Mouse (Mus musculus): Measurements from ENCODE around the gene Zc3h12c.

Gene Zc3h12c

DNA sequence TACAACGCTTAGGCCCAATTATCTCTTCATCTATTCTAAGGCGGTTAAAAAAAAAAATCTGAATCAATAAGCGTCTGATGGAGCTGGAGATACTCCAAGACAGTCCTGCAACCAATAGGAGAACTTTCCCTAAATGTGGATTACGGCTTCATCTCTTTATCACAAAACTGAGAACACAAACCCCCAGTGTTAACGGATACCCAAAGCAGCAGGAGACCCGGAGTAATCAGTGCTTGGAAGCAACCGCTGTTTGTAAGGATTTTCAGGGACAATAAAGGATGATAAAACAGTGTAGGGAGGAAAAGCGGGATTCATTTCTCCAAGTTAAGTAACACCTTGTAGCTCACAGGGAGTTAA, 888 bp downstream of the Zc3h12c start:
- no peak for DNase-seq (ENCODE audit: extremely low read depth, insufficient read length, low spot score)

DNA sequence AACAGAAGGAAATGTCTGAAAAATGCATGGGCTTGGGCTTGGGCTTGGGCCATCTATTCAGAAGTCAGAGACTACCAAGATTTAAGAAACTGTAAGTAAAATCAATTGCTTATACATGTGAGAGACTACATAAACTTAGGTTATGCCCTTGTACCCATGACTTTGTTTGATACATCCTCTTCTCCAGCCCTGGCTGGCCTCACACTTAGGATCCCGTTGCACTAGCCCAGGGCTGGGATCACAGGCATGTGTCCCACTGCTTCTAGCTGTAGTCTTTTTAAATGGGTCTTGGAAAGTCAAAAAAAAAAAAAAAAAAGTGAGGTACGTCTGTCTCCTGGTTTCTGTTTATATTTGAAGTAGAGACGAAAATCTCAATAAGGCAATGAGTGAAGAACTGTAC, 1.3 kb downstream of the Zc3h12c start:
- peak; percentile 19 for DNase-seq (ENCODE audit: extremely low read depth, insufficient read length, low spot score)

DNA sequence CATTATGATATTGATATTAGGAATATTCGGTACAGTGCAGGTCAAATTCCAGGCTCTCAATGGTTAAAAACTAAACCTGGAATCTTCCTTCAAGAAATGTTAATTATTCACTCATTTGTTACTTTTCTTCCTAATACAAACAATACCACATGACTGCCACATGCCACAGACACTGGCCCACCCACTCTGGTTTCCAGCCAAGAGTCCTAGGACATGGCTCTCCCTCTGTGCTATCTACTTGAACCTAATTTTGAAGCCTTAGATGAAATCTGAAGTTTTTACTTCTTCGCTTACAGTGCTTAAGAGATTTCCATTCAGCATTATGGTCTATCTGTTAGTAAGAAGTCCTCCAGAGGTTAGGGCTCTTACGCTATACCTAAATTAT, 2.7 kb downstream of the Zc3h12c start:
- DNase-seq (ENCODE audit: extremely low read depth, insufficient read length, low spot score) = no peak

DNA sequence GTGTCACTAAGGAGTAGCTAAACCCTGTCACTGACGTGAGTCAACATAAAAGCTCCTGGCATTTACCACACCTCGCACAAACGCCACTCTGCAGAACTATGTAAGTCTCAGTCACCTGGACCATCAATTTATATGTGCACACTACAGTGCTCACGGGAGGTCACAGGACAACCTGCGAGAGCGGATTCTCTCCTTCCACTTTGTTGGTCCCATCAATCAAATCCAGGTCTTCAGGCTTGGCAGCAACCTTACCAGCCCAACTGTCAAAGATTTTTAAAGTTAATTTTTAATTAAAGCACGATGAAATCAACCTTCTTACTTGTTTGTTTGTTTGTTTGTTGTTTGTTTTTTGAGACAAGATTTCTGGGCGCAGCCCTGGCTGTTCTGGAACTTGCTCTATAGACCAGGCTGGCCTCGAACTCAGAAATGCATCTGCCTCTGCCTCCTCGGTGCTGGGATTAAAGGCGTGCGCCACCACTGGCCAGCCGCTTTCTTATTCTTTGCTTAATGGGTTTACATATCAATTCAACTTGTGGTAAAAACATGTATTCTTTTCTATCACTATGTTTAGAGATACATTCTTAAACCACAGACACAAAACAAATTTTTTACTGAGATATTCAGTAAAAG, 3.2 kb downstream of the Zc3h12c start:
- peak; percentile 10 for DNase-seq (ENCODE audit: extremely low read depth, insufficient read length, low spot score)

DNA sequence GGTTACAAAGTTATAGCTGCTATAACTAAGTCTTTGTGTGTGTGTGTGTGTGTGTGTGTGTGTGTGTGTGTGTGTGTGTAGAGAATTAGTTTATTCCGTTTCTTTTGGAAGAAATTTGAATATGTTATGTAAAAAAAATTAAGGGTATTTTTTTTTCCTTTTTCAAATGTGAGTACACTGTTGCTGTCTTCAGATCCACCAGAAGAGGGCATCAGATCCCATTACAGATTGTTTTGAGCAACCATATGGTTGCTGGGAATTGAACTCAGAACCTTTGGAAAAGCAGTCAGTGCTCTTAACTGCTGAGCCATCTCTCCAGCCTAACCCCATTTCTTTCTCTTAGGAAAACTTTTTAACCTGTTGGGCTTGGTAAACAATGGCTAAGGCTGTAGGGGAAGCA, 7.9 kb downstream of the Zc3h12c start:
- DNase-seq (ENCODE audit: extremely low read depth, insufficient read length, low spot score) = no peak

DNA sequence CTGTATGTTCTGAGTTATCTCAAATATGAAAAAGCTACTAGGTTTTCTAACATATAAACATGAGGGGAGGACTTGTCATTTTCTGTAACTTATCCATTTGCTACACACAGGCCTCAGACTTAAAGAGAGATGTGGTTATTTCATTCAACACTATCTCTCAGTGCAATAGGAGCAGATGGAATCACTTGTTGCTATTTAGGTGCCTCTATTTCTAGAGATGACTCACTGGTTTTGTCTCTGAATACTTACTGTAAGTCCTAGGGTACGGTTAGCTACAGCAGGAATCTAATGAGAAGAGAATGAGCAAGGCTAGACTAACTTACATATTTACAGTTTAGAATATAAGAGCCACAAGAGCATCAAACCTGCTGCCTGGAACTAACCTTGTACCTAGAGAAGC, 9.8 kb downstream of the Zc3h12c start:
- DNase-seq (ENCODE audit: extremely low read depth, insufficient read length, low spot score) = no peak

DNA sequence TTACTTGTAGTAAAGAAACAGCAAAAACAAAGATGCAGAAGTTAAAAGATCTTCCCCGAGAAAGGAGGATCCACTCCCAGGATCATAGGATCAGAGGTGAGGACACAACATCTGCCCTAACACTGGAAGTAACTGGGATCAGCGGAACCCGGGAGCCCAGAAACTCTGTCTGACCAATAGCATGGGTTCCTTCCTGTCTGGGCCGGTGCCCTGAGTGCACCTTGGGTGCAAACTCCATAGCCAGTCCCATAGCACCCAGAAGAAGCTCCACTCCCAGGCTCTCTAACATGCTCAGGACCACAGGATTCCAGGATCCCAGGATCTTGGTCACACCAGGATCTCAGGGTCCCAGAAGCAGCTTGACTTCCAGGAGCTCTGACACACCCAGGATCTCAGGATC, 13.0 kb downstream of the Zc3h12c start:
- DNase-seq (ENCODE audit: extremely low read depth, insufficient read length, low spot score) = no peak

DNA sequence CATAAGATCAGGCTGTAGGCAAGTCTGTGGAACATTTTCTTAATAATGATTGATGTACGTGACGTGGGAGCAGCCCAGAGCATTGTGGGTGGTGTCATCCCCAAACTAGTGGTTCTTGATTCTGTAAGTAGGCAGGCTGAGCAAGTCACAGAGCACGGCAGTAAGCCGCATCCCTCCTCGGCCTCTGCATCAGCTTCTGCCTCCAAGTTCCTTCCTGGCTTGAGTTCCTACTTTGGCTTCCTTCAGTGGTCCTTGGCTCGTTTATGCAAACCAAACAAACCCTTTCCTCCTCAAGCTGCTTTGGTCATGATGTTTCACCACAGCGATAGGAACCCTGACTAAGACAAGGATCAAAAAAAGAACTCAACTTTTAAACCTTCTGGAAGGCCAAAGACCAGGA, 14.1 kb downstream of the Zc3h12c start:
- DNase-seq (ENCODE audit: extremely low read depth, insufficient read length, low spot score) = no peak

DNA sequence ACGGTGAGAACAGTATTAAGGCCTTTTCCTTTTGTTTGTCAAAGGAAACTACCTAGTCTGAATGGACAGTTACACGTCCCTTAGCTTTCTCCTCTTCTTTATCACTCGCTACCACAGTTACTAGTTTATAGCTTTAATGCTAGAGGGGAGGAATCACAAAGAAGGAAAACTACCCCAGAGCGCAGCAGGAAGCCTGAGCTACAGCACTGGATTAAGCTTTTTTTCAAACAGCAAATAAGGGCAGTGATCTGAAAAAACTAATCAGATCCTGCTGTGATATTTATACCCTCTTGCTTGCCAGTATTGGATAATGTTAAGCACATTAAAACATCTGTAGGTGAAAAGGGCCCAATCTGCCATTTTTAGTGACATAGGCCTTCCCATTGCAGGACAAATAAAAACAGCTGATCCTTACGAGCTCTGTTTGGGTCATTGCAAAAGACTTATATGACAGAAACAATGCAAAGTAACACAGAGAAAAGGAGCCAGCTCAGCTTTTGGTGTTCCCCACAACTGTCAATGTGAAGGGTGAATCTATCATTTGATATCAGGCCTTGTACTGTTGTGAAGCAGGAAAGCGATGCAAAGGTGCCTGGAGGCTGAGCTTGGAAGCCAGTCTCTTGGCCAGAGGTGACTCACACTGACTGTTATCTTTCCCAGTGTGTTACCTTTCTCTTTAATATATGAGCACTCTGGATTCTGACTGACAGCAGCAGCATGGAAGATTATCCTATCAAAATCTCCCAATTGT, 16.1 kb downstream of the Zc3h12c start:
- no peak for DNase-seq (ENCODE audit: extremely low read depth, insufficient read length, low spot score)

DNA sequence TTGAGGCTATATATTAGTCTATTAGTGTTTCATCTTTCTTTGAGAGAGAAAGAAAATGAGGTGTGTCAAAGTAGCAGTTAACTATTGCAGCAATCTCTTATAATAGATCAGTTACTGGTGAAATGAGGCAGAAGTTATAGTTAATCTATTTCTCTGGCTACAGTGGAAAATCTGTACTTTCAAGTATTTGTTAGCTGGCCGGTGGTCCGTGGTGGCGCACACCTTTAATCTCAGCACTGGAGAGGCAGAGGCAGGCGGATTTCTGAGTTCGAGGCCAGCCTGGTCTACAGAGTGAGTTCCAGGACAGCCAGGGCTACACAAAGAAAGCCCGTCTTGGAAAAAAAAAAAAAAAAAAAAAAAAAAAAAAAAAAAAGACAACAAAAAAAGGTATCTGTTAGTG, 18.6 kb downstream of the Zc3h12c start:
- DNase-seq (ENCODE audit: extremely low read depth, insufficient read length, low spot score) = no peak

DNA sequence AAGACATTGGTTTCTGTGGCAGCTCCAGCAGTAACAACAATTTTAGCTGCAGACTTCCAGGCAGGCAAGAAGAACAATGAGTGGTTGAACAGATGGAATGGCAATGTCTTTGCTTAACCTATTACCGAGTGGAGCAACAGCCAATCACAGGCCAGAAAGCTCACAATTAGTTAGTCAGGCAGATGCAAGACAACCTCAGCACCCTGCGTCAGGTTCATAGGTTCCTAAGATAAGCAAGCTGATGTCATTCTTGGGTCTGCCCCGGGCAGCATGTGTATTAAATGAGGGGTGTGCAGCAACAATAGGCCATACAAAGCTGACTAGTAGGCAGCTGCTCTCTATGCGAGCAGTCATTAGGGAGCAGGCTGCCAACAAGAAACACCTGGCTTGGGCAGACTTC, 19.1 kb downstream of the Zc3h12c start:
- DNase-seq (ENCODE audit: extremely low read depth, insufficient read length, low spot score) = no peak

DNA sequence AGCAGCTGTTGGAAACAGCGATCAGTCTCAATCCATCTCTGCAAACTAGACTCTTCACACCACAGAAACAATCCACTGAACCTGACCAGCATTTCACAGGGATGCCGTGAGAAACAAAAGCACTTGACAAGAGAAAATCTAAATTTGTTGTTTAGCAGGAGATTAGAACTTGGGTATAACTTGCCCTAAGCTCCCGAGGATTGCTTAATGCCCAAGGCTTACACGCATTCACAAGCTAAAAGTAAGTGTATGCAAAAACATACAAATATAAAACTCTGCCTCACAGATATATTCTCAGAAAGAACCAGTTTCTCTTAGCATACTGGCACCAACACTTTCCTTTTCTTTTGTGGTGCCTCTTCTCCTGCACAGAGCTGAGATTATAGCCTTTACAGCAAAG, 19.5 kb downstream of the Zc3h12c start:
- no peak for DNase-seq (ENCODE audit: extremely low read depth, insufficient read length, low spot score)

DNA sequence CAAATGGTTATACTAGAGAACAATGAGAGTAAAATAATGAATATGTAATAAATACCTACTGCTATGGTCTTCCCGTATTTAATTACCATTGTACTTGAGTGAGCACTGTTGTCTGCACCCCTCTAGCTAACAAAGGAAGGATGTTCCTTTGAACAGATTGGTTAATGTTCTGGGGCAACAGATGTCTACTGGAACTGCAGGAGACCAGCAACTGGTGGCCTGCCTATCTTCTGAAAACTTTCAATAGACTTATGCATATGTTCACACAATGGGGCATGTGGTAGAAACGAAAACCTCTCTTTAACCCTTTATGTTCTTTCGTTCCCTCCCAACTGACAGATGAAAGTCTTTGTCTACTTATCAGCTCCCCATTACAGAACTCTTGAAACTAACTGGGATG, 20.1 kb downstream of the Zc3h12c start:
- DNase-seq (ENCODE audit: extremely low read depth, insufficient read length, low spot score) = no peak

DNA sequence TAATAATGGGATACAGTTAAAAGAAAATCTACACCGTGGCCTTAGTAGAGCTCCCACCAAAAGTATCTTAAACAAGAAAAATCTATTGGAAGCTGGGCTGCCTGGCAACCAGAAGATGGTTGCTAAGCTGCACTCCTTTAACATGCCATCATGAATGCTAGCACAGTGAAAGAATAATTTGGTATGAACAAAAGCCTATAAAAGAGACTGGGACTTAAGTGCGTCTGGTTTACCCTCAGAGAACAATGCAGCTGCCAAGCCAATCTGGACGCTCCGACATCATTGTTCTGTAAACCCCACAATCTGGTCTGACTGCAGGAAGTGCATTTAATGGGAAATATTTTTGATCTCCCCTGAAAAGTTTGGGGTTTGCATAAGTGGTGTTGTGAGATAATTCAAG, 22.1 kb downstream of the Zc3h12c start:
- DNase-seq (ENCODE audit: extremely low read depth, insufficient read length, low spot score) = no peak

DNA sequence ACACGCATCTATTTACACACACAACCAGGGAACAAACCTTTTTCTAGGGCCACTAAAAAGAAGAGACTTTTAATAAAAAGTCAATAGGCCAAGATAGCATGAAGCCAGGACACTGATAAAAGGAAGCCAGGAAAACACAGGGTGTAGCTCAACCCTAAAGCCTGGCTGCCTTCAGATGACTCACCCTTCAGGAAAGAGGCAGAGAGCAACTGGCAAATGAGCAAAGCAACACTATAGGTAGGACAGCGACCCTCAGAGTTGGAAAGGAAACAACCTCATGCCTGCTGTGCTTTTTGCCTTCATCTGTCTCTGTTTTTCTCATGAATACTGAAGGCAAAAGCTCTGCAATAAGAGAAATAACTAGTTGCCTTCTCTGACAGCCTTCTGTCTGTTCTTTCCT, 35.6 kb downstream of the Zc3h12c start:
- no peak for DNase-seq (ENCODE audit: extremely low read depth, insufficient read length, low spot score)

DNA sequence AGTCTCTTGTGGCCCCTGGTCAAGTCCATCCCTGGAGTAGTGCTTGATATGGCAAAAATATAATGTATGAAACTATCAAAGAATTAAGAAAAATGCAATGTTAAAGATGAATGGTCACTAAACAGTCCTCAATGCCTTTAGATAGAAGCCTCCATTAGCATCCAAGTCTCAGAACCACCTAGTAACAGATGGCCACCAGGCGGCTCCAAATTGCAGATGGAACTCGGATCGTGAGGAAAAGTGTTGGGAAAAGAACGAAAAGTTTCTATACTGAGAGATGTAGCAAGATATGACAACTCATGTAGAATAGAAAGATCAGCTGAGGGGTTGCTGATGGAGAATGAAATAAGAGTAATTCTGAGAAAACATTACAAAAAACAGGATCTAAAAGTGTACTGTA, 38.0 kb downstream of the Zc3h12c start:
- DNase-seq (ENCODE audit: extremely low read depth, insufficient read length, low spot score) = no peak

DNA sequence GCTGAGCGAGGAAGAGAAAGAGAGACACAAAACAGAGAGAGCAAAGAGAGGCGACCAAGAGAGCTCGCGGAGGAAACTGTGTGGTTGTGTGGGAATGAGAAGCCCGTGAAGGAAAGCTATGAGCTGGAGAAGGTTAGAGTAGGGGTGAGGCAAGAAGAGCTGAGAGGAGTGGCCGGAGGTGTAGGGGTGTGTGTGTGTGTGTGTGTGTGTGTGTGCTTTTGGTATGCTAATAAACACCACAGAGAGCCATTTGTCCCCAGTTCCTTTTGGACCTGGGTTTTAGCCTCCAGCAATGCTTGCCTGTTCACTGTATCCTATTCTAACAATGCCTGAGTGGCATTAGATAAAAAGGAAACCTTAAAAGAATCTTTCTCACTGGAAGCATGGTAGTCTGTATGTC, 43.1 kb downstream of the Zc3h12c start:
- DNase-seq (ENCODE audit: extremely low read depth, insufficient read length, low spot score) = no peak

DNA sequence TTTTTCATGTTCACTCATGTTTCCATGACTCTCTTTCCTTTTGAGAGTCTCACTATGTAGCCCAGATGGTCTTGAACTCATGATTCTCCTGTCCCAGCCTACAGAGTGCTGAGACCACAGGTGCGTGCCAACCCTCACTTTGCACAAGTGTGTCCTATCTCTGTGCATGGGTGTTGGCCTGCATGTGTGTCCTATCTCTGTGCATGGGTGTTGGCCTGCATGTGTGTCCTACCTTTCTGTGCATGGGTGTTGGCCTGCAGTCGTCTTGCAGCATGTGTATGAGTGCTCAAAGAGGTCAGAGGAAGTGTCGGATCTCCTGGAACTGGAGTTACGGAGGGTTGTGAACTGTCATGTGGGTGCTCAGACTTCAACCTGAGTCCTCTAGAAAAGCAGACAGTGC, 49.2 kb downstream of the Zc3h12c start:
- DNase-seq (ENCODE audit: extremely low read depth, insufficient read length, low spot score) = no peak

DNA sequence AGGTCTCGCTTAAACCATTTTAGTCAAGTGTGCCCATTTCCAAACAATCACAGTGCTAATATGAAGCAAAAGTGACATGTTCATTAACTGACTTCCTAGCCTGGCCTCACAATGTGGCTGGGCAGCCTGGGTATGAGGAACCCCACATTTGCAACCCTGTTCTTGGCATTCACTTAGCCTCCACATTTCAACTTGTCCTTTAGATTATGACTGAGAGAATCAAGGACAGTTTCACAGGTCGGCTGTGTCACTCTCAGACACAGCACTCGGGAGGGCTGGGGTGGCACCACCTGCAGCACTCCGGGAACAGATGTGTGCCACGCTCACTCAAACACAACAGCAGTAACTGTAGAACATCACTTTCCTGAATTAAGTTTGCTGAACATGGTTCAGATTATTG, 55.3 kb downstream of the Zc3h12c start:
- DNase-seq (ENCODE audit: extremely low read depth, insufficient read length, low spot score) = no peak

DNA sequence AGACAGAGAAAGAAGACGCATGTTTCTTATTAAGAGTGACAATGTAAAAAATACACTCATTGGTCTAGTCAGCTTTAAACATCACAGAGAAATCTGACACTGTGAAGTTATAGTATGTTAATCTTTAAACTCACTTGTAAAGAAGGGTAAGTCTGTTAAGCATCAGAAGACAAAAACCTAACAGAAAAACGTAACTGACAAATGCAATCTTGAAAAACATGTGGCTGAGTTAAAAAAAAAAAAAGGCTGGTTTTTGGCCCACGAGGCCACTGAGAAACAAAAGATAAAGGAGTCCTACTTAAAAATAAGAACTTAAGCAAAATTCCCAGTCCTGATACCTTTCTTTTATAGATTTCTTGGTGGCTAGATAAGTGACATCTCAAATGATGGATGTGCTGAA, 57.6 kb downstream of the Zc3h12c start:
- no peak for DNase-seq (ENCODE audit: extremely low read depth, insufficient read length, low spot score)

DNA sequence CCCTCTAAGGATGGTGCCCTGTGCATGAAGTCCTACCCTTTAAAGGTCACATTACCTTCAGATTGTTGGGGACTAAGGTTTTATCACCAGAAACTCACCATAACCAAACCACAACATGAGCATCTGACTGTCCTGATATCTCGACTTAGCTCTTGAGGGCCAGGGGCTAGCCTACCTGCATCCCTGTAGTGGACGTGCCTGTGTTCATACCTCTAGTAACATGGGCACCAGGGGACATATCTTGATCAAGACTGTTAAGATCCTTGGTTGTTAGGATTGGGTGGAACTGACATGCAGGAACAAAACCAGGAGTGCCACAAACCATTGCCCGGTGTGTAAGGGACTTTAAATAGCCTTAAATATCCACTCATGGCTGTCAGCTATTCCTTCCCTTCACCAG, 61.2 kb downstream of the Zc3h12c start:
- no peak for DNase-seq (ENCODE audit: extremely low read depth, insufficient read length, low spot score)

DNA sequence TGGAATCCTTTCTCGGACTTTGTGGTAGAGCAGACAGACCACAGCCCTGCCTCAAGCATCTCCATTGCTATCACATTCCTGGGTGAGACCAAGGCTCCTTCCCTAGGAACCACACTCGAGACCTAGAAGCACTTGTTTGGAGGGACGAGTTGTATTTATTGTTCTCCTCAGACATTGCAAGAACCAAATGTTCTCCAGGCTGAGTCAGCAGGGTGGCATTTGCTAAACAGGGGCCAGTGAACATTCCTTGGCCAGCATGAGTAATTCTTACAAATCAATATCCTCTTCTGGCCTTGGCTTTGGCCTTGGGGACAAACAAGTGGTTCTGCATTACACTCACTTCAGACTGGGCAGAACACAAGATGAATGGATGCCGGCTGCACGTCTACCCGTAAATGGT, 62.9 kb downstream of the Zc3h12c start:
- DNase-seq (ENCODE audit: extremely low read depth, insufficient read length, low spot score) = peak; percentile 56

DNA sequence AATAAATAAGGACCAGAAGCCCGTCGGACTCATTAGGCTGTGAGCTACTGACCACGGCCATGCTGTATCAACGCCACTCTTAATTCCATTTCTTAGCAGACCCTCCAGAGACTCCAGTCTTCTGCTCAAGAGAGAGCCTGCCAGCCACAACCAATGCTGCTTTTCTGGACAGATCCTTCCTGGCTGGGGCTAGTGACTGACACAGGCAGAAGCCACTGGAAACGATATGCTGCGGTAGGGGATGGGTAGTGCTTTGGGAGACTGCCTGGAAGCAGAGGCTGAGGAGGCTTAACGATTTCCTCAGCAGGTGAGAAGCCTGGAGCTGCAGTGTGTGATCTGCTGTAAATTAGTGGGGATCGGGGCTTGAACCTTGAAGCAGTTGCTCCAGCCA, 64.2 kb downstream of the Zc3h12c start:
- DNase-seq (ENCODE audit: extremely low read depth, insufficient read length, low spot score) = no peak

All from 3134 (cell line).